Mouse (Mus musculus): ENCODE data around the gene Hectd4. TPM values are rescaled to one million over a fixed set of nuclear protein-coding genes. Genes with fewer than 3 reads are reported as not detected.
"Not testable (repeated sequence)": the region's sequence is repeated elsewhere in the genome, so short reads cannot be mapped to it uniquely, and the experiment has no call there.

The Hectd4 gene
- polyA plus RNA-seq, 1 experiment from 2014 or later, result 9.5 TPM

- H3K9me3 ChIP-seq (ENCODE audit: control insufficient read depth, low read depth, low read length), result no peaks in the 10 kb centered on the region
- no peak overlapping the region for H3K9ac ChIP-seq (replicated peaks; ENCODE audit: low read depth, low read length)
- H3K36me3 ChIP-seq (ENCODE audit: control insufficient read depth, insufficient read depth, low read length), result peaks cover 54% of the 10 kb centered on the region
- no peaks in the 10 kb centered on the region; the same call in 1 of the 2 replicates for H3K4me1 ChIP-seq (ENCODE audit: control insufficient read depth, insufficient read depth, low read length)
- no peak overlapping the region for H3K4me3 ChIP-seq (ENCODE audit: low read depth, low read length)
- H3K27ac ChIP-seq (ENCODE audit: low read length), result no peak overlapping the region
- H3K27me3 ChIP-seq (ENCODE audit: control insufficient read depth, insufficient read depth, low read length), result no peaks in the 10 kb centered on the region
- WGBS, result 90% methylated on average over 6 of the region's 6 CpGs
- H3K4me2 ChIP-seq (replicated peaks; ENCODE audit: low read depth, low read length), result no peak overlapping the region
- ATAC-seq (ENCODE audit: insufficient number of reproducible peaks, insufficient read depth, low FRiP score, low read depth), result no peak
These were observed 7.9 kb upstream of the Hectd4 start for GRCm38 (mm10) chr5:121212108-121212507.

- Histone ChIP-seq H3K27ac (ENCODE audit: low read length) (no peak overlapping the region), H3K4me1 (ENCODE audit: control insufficient read depth, insufficient read depth, low read length) (no peaks in the 10 kb centered on the region), H3K27me3 (ENCODE audit: control insufficient read depth, insufficient read depth, low read length) (no peaks in the 10 kb centered on the region), H3K4me3 (ENCODE audit: low read depth, low read length) (no peak overlapping the region), H3K4me2 (replicated peaks; ENCODE audit: low read depth, low read length) (no peak overlapping the region), H3K9ac (replicated peaks; ENCODE audit: low read depth, low read length) (no peak overlapping the region), H3K9me3 (ENCODE audit: control insufficient read depth, low read depth, low read length) (no peaks in the 10 kb centered on the region), H3K36me3 (ENCODE audit: control insufficient read depth, insufficient read depth, low read length) (peaks cover 29% of the 10 kb centered on the region)
- no peak for ATAC-seq (ENCODE audit: insufficient number of reproducible peaks, insufficient read depth, low FRiP score, low read depth)
- WGBS, result 51% methylated on average over 7 of the region's 7 CpGs
These were observed 5.3 kb upstream of the Hectd4 start for GRCm38 (mm10) chr5:121214707-121215106.

- H3K27ac ChIP-seq (ENCODE audit: low read length), result no peak overlapping the region
- H3K4me1 ChIP-seq (ENCODE audit: control insufficient read depth, insufficient read depth, low read length), result no peaks in the 10 kb centered on the region
- H3K36me3 ChIP-seq (ENCODE audit: control insufficient read depth, insufficient read depth, low read length), result peaks cover 21% of the 10 kb centered on the region
- H3K4me2 ChIP-seq (replicated peaks; ENCODE audit: low read depth, low read length), result no peak overlapping the region
- ATAC-seq (ENCODE audit: insufficient number of reproducible peaks, insufficient read depth, low FRiP score, low read depth), result no peak
- no peak overlapping the region for H3K4me3 ChIP-seq (ENCODE audit: low read depth, low read length)
- H3K9me3 ChIP-seq (ENCODE audit: control insufficient read depth, low read depth, low read length), result no peaks in the 10 kb centered on the region
- 49% methylated on average over 13 of the region's 13 CpGs for WGBS
- no peak overlapping the region for H3K9ac ChIP-seq (replicated peaks; ENCODE audit: low read depth, low read length)
- H3K27me3 ChIP-seq (ENCODE audit: control insufficient read depth, insufficient read depth, low read length), result no peaks in the 10 kb centered on the region
These were observed 4.5 kb upstream of the Hectd4 start for GRCm38 (mm10) chr5:121215380-121216125.

GRCm38 (mm10) chr5:121216126-121216446 lies 3.9 kb upstream of the Hectd4 start:
- H3K9ac ChIP-seq (replicated peaks; ENCODE audit: low read depth, low read length), result no peak overlapping the region
- H3K4me3 ChIP-seq (ENCODE audit: low read depth, low read length), result no peak overlapping the region
- 80% methylated on average over 12 of the region's 12 CpGs for WGBS
- no peak overlapping the region for H3K27ac ChIP-seq (ENCODE audit: low read length)
- no peaks in the 10 kb centered on the region for H3K27me3 ChIP-seq (ENCODE audit: control insufficient read depth, insufficient read depth, low read length)
- ATAC-seq (ENCODE audit: insufficient number of reproducible peaks, insufficient read depth, low FRiP score, low read depth), result peak; percentile 19; the same call in 1 of the 2 replicates
- H3K36me3 ChIP-seq (ENCODE audit: control insufficient read depth, insufficient read depth, low read length), result peaks cover 16% of the 10 kb centered on the region
- H3K9me3 ChIP-seq (ENCODE audit: control insufficient read depth, low read depth, low read length), result no peaks in the 10 kb centered on the region
- no peaks in the 10 kb centered on the region for H3K4me1 ChIP-seq (ENCODE audit: control insufficient read depth, insufficient read depth, low read length)
- no peak overlapping the region for H3K4me2 ChIP-seq (replicated peaks; ENCODE audit: low read depth, low read length)

GRCm38 (mm10) chr5:121216584-121217312 lies 3.3 kb upstream of the Hectd4 start:
- H3K4me3 ChIP-seq (ENCODE audit: low read depth, low read length), result not testable (repeated sequence)

GRCm38 (mm10) chr5:121217313-121217634 lies 2.7 kb upstream of the Hectd4 start:
- Histone ChIP-seq H3K4me2 (replicated peaks; ENCODE audit: low read depth, low read length) (no peak overlapping the region), H3K36me3 (ENCODE audit: control insufficient read depth, insufficient read depth, low read length) (peaks cover 6% of the 10 kb centered on the region), H3K9me3 (ENCODE audit: control insufficient read depth, low read depth, low read length) (no peaks in the 10 kb centered on the region), H3K27ac (ENCODE audit: low read length) (no peak overlapping the region), H3K4me1 (ENCODE audit: control insufficient read depth, insufficient read depth, low read length) (peaks cover 6% of the 10 kb centered on the region), H3K4me3 (ENCODE audit: low read depth, low read length) (no peak overlapping the region), H3K9ac (replicated peaks; ENCODE audit: low read depth, low read length) (no peak overlapping the region), H3K27me3 (ENCODE audit: control insufficient read depth, insufficient read depth, low read length) (no peaks in the 10 kb centered on the region)
- 92% methylated on average over 2 of the region's 2 CpGs for WGBS
- ATAC-seq (ENCODE audit: insufficient number of reproducible peaks, insufficient read depth, low FRiP score, low read depth), result no peak

More at GRCm38 (mm10) chr5:121216584-121217312, 3.3 kb upstream of the Hectd4 start:
- not testable (repeated sequence) for H3K4me1 ChIP-seq (ENCODE audit: control insufficient read depth, insufficient read depth, low read length); ATAC-seq (ENCODE audit: insufficient number of reproducible peaks, insufficient read depth, low FRiP score, low read depth); H3K27me3 ChIP-seq (ENCODE audit: control insufficient read depth, insufficient read depth, low read length); H3K9me3 ChIP-seq (ENCODE audit: control insufficient read depth, low read depth, low read length); H3K9ac ChIP-seq (replicated peaks; ENCODE audit: low read depth, low read length); H3K27ac ChIP-seq (ENCODE audit: low read length); H3K4me2 ChIP-seq (replicated peaks; ENCODE audit: low read depth, low read length)
- WGBS, result 92% methylated on average over 9 of the region's 9 CpGs
- H3K36me3 ChIP-seq (ENCODE audit: control insufficient read depth, insufficient read depth, low read length), result peaks cover 11% of the 10 kb centered on the region

GRCm38 (mm10) chr5:121219190-121219589 lies 829 bp upstream of the Hectd4 start:
- ATAC-seq (ENCODE audit: insufficient number of reproducible peaks, insufficient read depth, low FRiP score, low read depth), result no peak
- no peak overlapping the region for H3K9ac ChIP-seq (replicated peaks; ENCODE audit: low read depth, low read length)
- WGBS, result 97% methylated on average over 1 of the region's 1 CpGs

GRCm38 (mm10) chr5:121220732-121221301 lies 798 bp downstream of the Hectd4 start:
- Histone ChIP-seq H3K36me3 (ENCODE audit: control insufficient read depth, insufficient read depth, low read length) (no peaks in the 10 kb centered on the region), H3K4me1 (ENCODE audit: control insufficient read depth, insufficient read depth, low read length) (peaks cover 6% of the 10 kb centered on the region), H3K9me3 (ENCODE audit: control insufficient read depth, low read depth, low read length) (no peaks in the 10 kb centered on the region), H3K27me3 (ENCODE audit: control insufficient read depth, insufficient read depth, low read length) (no peaks in the 10 kb centered on the region), H3K9ac (replicated peaks; ENCODE audit: low read depth, low read length) (peak overlapping the region; percentile 93), H3K27ac (ENCODE audit: low read length) (peak overlapping the region; percentile 67; the same call in 1 of the 2 replicates), H3K4me2 (replicated peaks; ENCODE audit: low read depth, low read length) (peak overlapping the region; percentile 71), H3K4me3 (ENCODE audit: low read depth, low read length) (peak overlapping the region; percentile 94)
- 0 out of 2 replicates have a peak, but pooled peaks have one; percentile 26 for ATAC-seq (ENCODE audit: insufficient number of reproducible peaks, insufficient read depth, low FRiP score, low read depth)
- 1% methylated on average over 29 of the region's 38 CpGs for WGBS

More at GRCm38 (mm10) chr5:121219190-121219589, 829 bp upstream of the Hectd4 start:
- H3K4me2 ChIP-seq (replicated peaks; ENCODE audit: low read depth, low read length), result no peak overlapping the region
- H3K27me3 ChIP-seq (ENCODE audit: control insufficient read depth, insufficient read depth, low read length), result no peaks in the 10 kb centered on the region
- no peaks in the 10 kb centered on the region for H3K36me3 ChIP-seq (ENCODE audit: control insufficient read depth, insufficient read depth, low read length)
- no peak overlapping the region for H3K4me3 ChIP-seq (ENCODE audit: low read depth, low read length)
- H3K9me3 ChIP-seq (ENCODE audit: control insufficient read depth, low read depth, low read length), result no peaks in the 10 kb centered on the region
- peaks cover 6% of the 10 kb centered on the region for H3K4me1 ChIP-seq (ENCODE audit: control insufficient read depth, insufficient read depth, low read length)
- H3K27ac ChIP-seq (ENCODE audit: low read length), result no peak overlapping the region
